Mouse (Mus musculus) CH12.LX (cell line): Measurements from ENCODE around the gene Alg1.

ENCODE experiments used
- CHD1 ChIP-seq: IDR thresholded peaks from 2 replicates; pipeline ENCODE4 v1.6.1; 2012; ENCODE audit warnings: low read depth, low read length, improper control_type of control experiment, inconsistent platforms
- CTCF ChIP-seq, 2 experiments: IDR thresholded peaks in 1 of 2; conservative IDR thresholded peaks in 1 of 2; 2 replicates each; pipeline ENCODE4 v1.5.1; 2011 to 2012; ENCODE audit warnings: low read depth in 2 of 2, low read length in 2 of 2, improper control_type of control experiment in 1 of 2, inconsistent platforms in 1 of 2, mild to moderate bottlenecking in 1 of 2, moderate library complexity in 1 of 2
- E2F4 ChIP-seq: IDR thresholded peaks from 2 replicates; pipeline ENCODE4 v1.6.1; 2011; ENCODE audit warnings: low read depth, low read length, improper control_type of control experiment; ENCODE audit not compliant: insufficient replicate concordance
- EP300 ChIP-seq: IDR thresholded peaks from 2 replicates; pipeline ENCODE4 v1.6.1; 2011; ENCODE audit warnings: low read length, improper control_type of control experiment
- GABPA ChIP-seq: IDR thresholded peaks from 2 replicates; pipeline ENCODE4 v1.6.1; 2012; ENCODE audit warnings: low read depth, low read length, improper control_type of control experiment, inconsistent platforms; ENCODE audit not compliant: insufficient replicate concordance
- KAT2A ChIP-seq: IDR thresholded peaks from 2 replicates; pipeline ENCODE4 v1.6.1; 2012; ENCODE audit warnings: low read length, improper control_type of control experiment, inconsistent platforms; ENCODE audit not compliant: insufficient replicate concordance
- MAX ChIP-seq: IDR thresholded peaks from 2 replicates; pipeline ENCODE4 v1.6.1; 2011; ENCODE audit warnings: low read length, improper control_type of control experiment
- MAZ ChIP-seq: IDR thresholded peaks from 2 replicates; pipeline ENCODE4 v1.6.1; 2012; ENCODE audit warnings: low read depth, mild to moderate bottlenecking, inconsistent platforms, low read length, improper control_type of control experiment, moderate library complexity
- MYC ChIP-seq: IDR thresholded peaks from 2 replicates; pipeline ENCODE4 v1.6.1; 2011; ENCODE audit warnings: low read depth, mild to moderate bottlenecking, improper control_type of control experiment, low read length
- POLR2A ChIP-seq: IDR thresholded peaks from 2 replicates; pipeline ENCODE4 v1.6.1; 2011; ENCODE audit warnings: low read depth, mild to moderate bottlenecking, improper control_type of control experiment, low read length
- TCF12 ChIP-seq: IDR thresholded peaks from 2 replicates; pipeline ENCODE4 v1.6.1; 2014; ENCODE audit warnings: low read depth, mild to moderate bottlenecking, inconsistent platforms, low read length, improper control_type of control experiment
- UBTF ChIP-seq: IDR thresholded peaks from 2 replicates; pipeline ENCODE4 v1.6.1; 2012; ENCODE audit warnings: low read depth, mild to moderate bottlenecking, inconsistent platforms, low read length, improper control_type of control experiment, moderate library complexity
- USF1 ChIP-seq: IDR thresholded peaks from 2 replicates; pipeline ENCODE4 v1.6.1; 2014; ENCODE audit warnings: low read depth, mild to moderate bottlenecking, inconsistent platforms, low read length, improper control_type of control experiment
- ZC3H11A ChIP-seq: IDR thresholded peaks from 2 replicates; pipeline ENCODE4 v1.6.1; 2012; ENCODE audit warnings: low read depth, mild to moderate bottlenecking, inconsistent platforms, low read length, improper control_type of control experiment

DNA sequence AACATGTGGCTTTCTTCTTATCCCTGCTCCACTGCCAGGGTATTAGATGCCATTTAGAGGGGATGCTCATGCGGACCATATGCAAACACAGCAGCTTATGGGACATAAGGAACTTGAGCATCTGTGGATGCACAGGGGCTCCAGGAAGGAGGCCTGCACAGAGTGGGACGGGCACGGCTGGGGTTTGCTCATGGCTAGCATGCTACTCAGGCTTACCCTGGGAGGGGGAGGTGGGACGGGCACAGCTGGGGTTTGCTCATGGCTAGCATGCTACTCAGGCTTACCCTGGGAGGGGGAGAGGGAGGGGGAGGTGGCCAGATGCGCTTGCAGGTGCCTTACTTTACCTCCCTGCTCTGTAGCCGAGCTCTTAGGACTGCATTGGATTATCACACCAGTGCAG is 9.5 kb downstream of the Alg1 start:
- TF ChIP-seq CTCF (conservative IDR thresholded peaks at IDR 0.05 in 1 of 2, IDR thresholded peaks at IDR 0.05 in 1 of 2; ENCODE audit: low read depth in 2 of 2, low read length in 2 of 2): no peak
- TF ChIP-seq E2F4: no peak
- TF ChIP-seq GABPA: no peak
- TF ChIP-seq POLR2A: no peak
- no peak for TF ChIP-seq MAZ
- TF ChIP-seq MYC: no peak
- no peak for TF ChIP-seq MAX
- no peak for TF ChIP-seq EP300
- TF ChIP-seq KAT2A: no peak
- no peak for TF ChIP-seq CHD1
- TF ChIP-seq ZC3H11A: no peak
- TF ChIP-seq USF1: no peak
- TF ChIP-seq UBTF: no peak
- TF ChIP-seq TCF12: no peak
